Mouse (Mus musculus) macrophage (primary cell): ENCODE measurements around the gene Nt5c2. TPM values are rescaled to one million over a fixed set of nuclear protein-coding genes. Genes with fewer than 3 reads are reported as not detected.

Experiments used
- H3K27ac ChIP-seq: fragments of 350-480 bp; formaldehyde crosslinking; 2 replicates; pipeline ENCODE4 v1.9.0; 2021
- H3K36me3 ChIP-seq: fragments of 350-480 bp; formaldehyde crosslinking; 2 replicates; pipeline ENCODE4 v1.9.0; 2021; ENCODE audit errors: inconsistent target
- H3K4me3 ChIP-seq: fragments of 350-480 bp; formaldehyde crosslinking; 2 replicates; pipeline ENCODE4 v1.9.0; 2021; ENCODE audit errors: inconsistent target
- H3K79me2 ChIP-seq: fragments of 350-480 bp; formaldehyde crosslinking; 2 replicates; pipeline ENCODE4 v1.9.0; 2021; ENCODE audit errors: inconsistent target
- WGBS: methylation state at CpG from one replicate; pipeline ENCODE4 v1.1.7; 2026; ENCODE audit warnings: inconsistent platforms; ENCODE audit not compliant: missing documents; 5-methylcytosine and 5-hydroxymethylcytosine counted together
- polyA plus RNA-seq: library from polyadenylated mRNA; stranded (reverse); fragments of 250-400 nt; gene quantifications from 3 replicates; pipeline ENCODE4 v1.2.4, GENCODE M21; 2018; ENCODE audit warnings: inconsistent platforms

Gene Nt5c2
- polyA plus RNA-seq, 1 experiment from 2014 or later, result 47.8 TPM

DNA sequence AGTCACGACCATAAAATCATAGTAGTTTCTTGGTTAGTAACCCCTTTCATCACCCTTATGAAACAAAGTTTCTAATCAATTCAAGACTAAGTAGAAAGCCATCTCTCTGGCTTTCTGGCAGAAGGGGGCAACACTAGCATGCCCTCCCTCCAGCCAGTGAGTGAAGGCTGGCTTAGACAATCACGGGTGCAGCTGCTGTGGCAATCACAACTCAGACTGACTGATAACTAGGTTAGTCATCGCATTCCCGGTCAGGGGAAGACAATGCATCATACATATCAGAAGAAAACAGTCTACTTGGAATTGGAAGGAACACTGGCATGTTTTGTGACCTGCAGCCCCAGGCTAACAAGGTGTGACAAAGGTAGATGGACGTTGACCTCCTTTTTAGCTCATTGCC lies 115.1 kb downstream of the Nt5c2 start:
- peaks cover 41% of the 10 kb centered on the region for H3K36me3 ChIP-seq
- H3K4me3 ChIP-seq, result no peak overlapping the region
- H3K79me2 ChIP-seq, result peaks cover 32% of the 10 kb centered on the region; the same call in 1 of the 2 replicates
- 74% methylated on average over 5 of the region's 5 CpGs for WGBS
- H3K27ac ChIP-seq, result peak overlapping the region; percentile 3

DNA sequence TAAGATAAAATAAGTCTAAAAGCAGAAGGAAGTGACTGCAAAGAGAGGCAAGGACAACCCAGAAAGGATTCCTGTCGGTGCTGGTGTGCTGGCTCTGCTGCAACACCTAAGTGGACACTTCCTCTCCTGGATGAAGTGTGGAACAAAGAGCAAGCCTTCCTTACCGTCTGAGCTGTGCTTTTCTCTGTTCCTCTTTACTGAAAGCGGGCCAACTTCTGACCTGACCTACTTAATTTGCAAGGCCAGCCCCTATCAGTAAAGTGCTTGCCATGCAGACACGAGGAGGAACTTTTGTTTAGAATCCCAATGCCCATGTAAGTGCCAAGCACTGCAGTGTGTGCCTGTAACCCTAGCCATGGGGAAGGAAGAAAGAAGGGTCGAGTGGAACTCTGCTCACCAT lies 115.6 kb downstream of the Nt5c2 start:
- no peak overlapping the region for H3K4me3 ChIP-seq
- H3K36me3 ChIP-seq, result peaks cover 42% of the 10 kb centered on the region
- peaks cover 27% of the 10 kb centered on the region; the same call in 1 of the 2 replicates for H3K79me2 ChIP-seq
- H3K27ac ChIP-seq, result peak overlapping the region; percentile 3
- WGBS, result 2% methylated on average over 5 of the region's 5 CpGs

DNA sequence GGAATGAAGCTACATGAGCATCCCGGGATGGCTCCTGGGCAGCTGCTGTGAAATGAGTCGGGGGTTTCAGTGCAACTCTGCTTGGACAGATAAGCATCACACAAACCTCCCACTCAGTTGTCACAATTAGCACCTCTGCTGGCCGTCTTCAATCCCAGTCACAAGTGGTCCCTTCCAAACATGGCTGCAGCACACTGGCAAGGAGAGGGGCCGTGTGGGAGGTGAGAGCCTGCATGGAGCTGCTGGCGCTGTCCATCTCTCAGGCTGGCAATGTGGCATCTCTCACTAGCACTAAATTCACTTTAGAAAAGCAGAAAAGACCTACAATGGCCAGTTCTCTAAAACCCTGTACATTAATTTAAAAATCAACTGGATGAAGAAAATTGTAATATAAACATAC lies 116.7 kb downstream of the Nt5c2 start:
- H3K36me3 ChIP-seq, result peaks cover 46% of the 10 kb centered on the region
- WGBS, result 98% methylated on average over 5 of the region's 5 CpGs
- peaks cover 16% of the 10 kb centered on the region; the same call in 1 of the 2 replicates for H3K79me2 ChIP-seq
- no peak overlapping the region for H3K4me3 ChIP-seq
- H3K27ac ChIP-seq, result no peak overlapping the region

DNA sequence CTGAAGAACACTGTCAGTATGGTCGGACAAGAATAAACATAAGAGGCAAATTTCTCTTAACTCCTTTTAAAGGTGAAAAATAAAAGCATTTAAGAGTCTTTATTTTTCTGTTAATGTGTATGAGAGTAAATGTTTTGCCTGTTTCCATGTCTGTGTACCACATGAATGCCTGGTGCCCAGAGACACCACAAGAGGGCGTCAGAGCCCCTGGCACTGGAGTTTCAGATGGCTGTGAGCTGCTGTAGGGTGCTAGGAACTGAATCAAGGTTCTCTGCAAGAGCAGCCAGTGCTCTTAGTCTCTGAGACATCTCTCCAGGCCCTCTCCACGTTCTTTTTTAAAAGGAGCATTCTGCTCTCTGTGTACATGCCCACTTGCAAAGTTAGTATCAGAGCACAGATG lies 117.8 kb downstream of the Nt5c2 start:
- Histone ChIP-seq H3K27ac (no peak overlapping the region), H3K36me3 (peaks cover 55% of the 10 kb centered on the region), H3K79me2 (peaks cover 8% of the 10 kb centered on the region; the same call in 1 of the 2 replicates), H3K4me3 (no peak overlapping the region)
- WGBS, result 96% methylated on average over 2 of the region's 3 CpGs

DNA sequence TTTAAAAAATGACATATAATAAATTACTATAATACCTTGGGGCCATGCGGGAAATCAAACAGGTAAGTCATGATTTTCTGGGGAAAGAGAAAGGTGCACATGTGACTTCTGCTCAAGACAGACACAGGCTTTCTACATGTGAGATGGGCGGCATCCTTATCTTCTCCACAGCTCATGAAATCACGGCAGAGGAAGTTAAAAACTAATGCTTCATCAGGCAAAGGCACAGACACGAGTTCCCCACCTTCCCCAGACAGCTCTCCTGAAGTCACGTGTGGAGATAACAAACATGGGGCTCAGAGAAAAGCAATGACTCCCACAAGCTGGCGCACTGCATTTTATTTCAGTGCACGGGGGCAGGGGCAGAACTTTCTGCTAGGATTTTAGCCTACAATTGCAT lies 121.5 kb downstream of the Nt5c2 start:
- H3K36me3 ChIP-seq, result peaks cover 86% of the 10 kb centered on the region
- no peak overlapping the region for H3K4me3 ChIP-seq
- no peaks in the 10 kb centered on the region for H3K79me2 ChIP-seq
- 92% methylated on average over 7 of the region's 7 CpGs for WGBS
- H3K27ac ChIP-seq, result no peak overlapping the region

DNA sequence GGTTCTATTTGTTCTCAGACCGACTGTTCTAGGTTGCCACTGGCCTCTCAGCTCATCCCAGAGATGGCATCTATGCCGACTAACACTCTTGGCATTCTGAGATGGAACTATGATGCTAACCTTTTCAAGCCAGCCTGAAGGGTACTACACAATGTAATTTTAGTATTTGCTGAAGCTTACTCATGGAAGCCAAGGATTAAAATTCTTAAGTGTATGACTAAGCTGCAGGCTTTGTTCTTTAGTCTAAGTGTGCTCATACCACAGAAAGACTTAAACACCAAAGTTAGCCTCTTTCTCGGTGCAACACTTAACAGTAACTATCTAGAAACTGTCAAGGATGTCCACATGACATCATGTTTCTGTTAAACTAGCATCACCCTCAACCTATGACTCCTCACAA lies 122.1 kb downstream of the Nt5c2 start:
- H3K4me3 ChIP-seq, result no peak overlapping the region
- no peak overlapping the region for H3K27ac ChIP-seq
- peaks cover 86% of the 10 kb centered on the region for H3K36me3 ChIP-seq
- WGBS, result 97% methylated on average over 3 of the region's 3 CpGs
- no peaks in the 10 kb centered on the region for H3K79me2 ChIP-seq

DNA sequence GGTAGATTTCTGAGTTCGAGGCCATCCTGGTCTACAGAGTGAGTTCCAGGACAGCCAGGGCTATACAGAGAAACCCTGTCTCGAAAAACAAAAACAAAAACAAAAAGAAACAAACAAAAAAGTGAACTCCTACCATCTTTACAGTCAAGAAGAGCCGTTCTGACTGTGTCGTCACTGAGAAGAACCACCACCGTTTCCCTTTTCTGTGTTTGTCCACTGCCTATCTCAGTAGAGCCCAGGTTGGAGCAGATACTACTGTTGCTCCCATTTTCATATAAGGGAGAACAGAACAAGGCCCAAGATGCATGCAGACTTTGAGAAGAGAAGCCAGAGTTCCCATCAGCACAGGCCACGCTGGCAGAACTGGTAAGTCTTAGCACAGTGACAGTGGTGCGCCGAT lies 124.3 kb downstream of the Nt5c2 start:
- no peak overlapping the region for H3K27ac ChIP-seq
- H3K4me3 ChIP-seq, result no peak overlapping the region
- H3K36me3 ChIP-seq, result peaks cover 89% of the 10 kb centered on the region
- WGBS, result 93% methylated on average over 8 of the region's 8 CpGs
- H3K79me2 ChIP-seq, result no peaks in the 10 kb centered on the region

DNA sequence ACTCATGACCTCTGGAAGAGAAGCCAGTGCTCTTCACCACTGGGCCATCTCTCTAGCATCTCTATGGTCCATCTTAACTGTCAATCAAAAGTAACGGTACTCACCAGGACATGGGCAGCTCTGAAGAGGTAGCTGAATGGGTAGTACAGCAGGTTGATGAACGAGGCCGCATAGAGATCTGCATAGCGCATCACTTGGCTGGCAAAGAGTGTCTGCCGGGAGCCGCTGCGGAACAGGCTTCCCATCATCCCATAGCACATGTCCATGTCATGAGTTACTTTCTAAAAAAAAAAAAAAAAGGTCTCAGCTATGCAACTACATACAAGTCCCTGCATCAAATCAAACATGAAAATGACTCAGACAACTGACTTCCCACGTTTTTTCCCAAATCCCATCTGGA lies 125.3 kb downstream of the Nt5c2 start:
- H3K36me3 ChIP-seq, result peaks cover 92% of the 10 kb centered on the region
- no peak overlapping the region for H3K27ac ChIP-seq
- WGBS, result 95% methylated on average over 8 of the region's 8 CpGs
- no peak overlapping the region for H3K4me3 ChIP-seq
- no peaks in the 10 kb centered on the region for H3K79me2 ChIP-seq

DNA sequence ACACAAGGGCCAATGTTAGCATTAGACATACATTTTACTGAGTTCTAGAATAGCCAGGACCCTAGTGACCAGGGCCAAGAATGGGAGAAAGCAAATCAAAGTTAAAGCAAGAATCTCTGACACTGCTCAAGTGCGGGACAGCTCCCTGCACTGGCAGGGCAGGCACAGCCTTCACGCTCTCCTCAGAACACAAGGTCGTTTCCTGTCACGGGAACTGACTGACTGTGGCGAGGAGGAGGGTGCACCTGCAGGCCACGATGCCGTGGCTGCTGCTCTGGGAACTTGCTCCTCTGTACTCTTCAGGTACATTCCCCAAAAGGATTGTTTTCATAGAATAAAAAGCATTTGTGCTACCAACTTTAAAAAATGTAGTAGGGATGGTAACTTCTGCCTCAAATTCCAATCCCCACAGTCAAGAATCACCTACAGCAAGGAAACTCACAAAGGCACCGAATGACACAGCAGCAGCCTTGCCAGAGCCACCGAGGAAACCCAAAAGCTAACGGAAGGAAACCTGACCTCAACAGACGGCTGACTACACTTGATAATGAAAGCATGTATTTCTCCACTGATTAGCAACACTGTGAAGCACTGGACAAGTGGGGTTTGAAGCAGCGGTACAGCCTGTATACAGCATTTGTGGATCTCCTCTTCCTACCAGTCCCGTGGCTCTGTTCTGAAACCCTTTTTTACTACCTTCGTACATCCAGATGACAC lies 127.0 kb downstream of the Nt5c2 start:
- no peaks in the 10 kb centered on the region for H3K79me2 ChIP-seq
- WGBS, result 31% methylated on average over 14 of the region's 14 CpGs
- H3K4me3 ChIP-seq, result no peak overlapping the region
- no peak overlapping the region for H3K27ac ChIP-seq
- H3K36me3 ChIP-seq, result peaks cover 94% of the 10 kb centered on the region

DNA sequence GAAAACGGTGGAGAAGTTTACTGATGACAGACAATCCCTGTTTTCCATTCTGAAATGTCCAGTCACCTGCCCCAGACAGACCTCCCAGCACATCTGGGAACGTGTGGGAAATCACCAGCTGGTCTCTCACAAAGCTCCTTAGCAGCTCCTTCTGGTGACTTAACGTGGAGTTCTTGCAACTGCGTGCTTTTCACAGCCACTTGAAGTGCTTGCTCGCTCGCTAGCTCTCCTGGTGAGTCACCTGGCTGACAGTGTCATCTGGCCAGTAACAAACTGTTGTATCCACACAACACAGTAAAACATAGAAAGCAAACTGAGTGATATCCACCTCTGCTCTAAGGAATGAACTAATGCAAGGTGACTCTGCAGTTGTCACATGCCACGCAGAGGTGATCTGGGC lies 128.1 kb downstream of the Nt5c2 start:
- WGBS, result 90% methylated on average over 7 of the region's 7 CpGs
- no peak overlapping the region for H3K27ac ChIP-seq
- H3K36me3 ChIP-seq, result peaks cover 83% of the 10 kb centered on the region
- H3K4me3 ChIP-seq, result no peak overlapping the region
- no peaks in the 10 kb centered on the region for H3K79me2 ChIP-seq

DNA sequence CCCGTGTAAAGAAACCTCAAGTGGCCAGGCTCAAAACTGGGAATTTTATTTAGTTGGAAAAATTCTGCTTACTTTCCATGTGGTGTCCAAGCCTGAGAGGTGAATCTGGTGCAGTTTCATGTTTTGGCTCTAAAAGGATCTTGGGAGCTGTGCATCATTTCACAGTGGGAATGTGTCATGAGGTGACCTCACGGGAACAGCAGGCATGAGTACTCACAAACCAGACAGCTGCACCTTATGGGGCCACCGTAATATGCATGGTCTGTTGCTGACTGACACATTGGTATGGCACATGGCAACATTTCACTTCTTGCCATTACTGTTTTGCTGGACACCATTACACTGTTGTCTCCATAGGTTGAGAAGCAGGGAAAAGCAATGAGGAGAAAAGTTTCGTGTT lies 129.6 kb downstream of the Nt5c2 start:
- H3K4me3 ChIP-seq, result no peak overlapping the region
- WGBS, result 93% methylated on average over 4 of the region's 4 CpGs
- no peaks in the 10 kb centered on the region for H3K79me2 ChIP-seq
- H3K36me3 ChIP-seq, result peaks cover 71% of the 10 kb centered on the region
- H3K27ac ChIP-seq, result no peak overlapping the region

DNA sequence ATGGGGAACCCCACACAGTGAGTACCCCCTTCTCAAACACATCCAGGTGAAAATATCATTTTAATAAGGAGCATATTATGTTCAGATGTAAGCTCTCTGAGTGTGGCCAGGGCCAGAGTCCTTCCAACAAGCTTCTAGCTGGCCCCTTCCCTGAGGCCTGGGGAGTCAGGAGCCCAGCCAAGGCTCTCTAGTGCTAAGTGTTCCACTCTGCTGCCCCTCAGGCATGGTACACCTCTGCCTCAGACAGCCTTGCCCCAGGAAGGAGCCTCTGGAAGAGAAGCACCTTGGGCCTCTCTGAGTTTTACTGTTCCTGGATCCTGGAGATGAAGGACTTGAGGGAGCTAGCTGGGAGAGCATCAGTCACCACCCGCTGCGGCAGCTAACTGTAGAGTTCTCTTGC lies 135.1 kb downstream of the Nt5c2 start:
- Histone ChIP-seq H3K79me2 (no peaks in the 10 kb centered on the region), H3K36me3 (peaks cover 17% of the 10 kb centered on the region), H3K4me3 (no peak overlapping the region), H3K27ac (no peak overlapping the region)
- 90% methylated on average over 2 of the region's 2 CpGs for WGBS

DNA sequence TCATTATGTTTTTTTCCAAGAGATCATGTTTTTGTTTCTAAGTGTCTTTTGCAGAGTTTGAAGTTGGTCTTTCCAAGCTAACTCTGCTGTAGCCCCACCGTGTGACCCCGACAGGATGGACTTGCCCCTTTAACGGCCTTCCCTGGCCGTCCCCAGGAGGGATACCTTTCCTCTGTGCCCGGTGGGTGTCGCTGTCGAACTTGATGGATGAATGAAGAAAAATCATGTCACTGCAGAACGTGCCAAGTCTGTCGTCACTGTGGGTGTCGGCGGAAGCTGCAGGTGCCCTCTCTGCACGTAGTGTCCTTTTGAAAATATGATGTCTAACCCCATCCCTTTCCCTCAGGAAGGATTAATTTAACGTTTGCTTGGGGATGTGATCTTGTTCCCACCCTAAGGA lies 136.6 kb downstream of the Nt5c2 start:
- Histone ChIP-seq H3K4me3 (no peak overlapping the region), H3K79me2 (no peaks in the 10 kb centered on the region), H3K27ac (no peak overlapping the region), H3K36me3 (peaks cover 2% of the 10 kb centered on the region; the same call in 1 of the 2 replicates)
- 66% methylated on average over 13 of the region's 13 CpGs for WGBS

DNA sequence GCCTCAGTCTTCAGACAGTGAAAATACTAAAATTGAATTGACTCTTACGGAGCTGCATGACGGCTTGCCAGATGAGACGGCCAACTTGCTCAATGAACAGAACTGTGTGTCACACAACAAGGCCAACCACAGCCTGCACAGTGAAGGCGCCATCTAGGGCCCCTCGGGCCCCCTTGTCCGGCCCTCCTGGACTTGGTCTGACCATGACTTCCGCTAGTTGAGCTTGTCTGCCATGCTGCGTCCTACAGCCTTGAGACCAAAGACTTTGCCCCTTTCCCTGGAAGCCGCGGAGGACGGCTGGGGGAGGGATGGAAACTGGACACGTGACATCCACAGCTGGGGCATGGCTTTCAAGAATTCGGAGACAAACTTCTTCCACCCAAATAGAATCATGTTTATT lies 137.1 kb downstream of the Nt5c2 start:
- Histone ChIP-seq H3K36me3 (no peaks in the 10 kb centered on the region), H3K79me2 (no peaks in the 10 kb centered on the region), H3K4me3 (no peak overlapping the region), H3K27ac (no peak overlapping the region)
- 92% methylated on average over 13 of the region's 13 CpGs for WGBS

DNA sequence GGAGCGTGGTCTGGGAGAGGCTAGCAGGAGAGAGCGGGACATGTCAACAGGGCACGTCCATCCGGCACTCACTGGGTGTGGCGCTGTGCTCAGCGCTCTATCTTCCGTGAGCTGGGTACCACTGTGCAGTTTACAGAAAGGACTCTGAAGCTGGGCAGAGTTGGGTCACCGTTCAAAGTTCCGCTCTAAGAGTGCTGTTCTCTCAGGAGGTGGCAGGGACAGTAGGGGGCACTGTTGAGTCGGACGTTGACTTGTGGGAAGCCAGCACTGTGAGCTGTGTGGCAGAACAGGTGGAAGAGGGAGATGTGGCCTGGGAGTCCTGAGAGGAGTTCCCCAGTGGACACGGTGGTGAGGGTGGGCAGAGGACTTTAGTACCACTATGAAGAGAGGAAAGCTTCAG lies 139.2 kb downstream of the Nt5c2 start:
- 33% methylated on average over 12 of the region's 12 CpGs for WGBS

DNA sequence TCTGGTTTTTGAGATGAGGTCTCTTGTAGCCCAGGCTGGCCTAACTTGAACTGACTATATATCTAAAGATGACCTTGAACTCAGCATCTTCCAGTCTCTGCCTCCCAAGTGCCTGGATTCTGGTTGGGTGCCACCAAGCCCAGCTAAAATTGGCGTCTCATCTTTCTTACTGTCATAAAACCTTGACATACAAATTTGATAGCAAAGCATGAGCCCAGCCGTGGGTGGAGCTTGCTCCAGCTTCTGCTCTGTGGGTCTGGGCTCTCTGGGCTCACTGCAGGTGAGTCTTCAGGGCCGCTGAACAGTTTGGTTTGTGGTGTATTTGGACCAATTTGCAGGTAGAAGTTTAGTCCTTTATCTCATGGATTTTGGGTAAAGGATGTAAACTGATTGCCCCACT lies 141.0 kb downstream of the Nt5c2 start:
- H3K4me3 ChIP-seq, result no peak overlapping the region
- WGBS, result 95% methylated on average over 3 of the region's 3 CpGs
- no peak overlapping the region for H3K27ac ChIP-seq
- no peaks in the 10 kb centered on the region for H3K36me3 ChIP-seq
- H3K79me2 ChIP-seq, result no peaks in the 10 kb centered on the region

More for the DNA sequence above, 139.2 kb downstream of the Nt5c2 start:
- Histone ChIP-seq H3K4me3 (no peak overlapping the region), H3K36me3 (no peaks in the 10 kb centered on the region), H3K27ac (no peak overlapping the region), H3K79me2 (no peaks in the 10 kb centered on the region)
